Mouse (Mus musculus): Measurements from ENCODE around the gene Ficd. TPM values are rescaled to one million over a fixed set of nuclear protein-coding genes. Genes with fewer than 3 reads are reported as not detected.

The Ficd gene
- polyA plus RNA-seq (2016; fragmentation: Nextera tagmentation; extraction: Ambion mirVana), result 7.6 and 7.8 TPM in 2 replicates

- Histone ChIP-seq H3K4me3 (peak within 1 kb of the TSS; percentile 53), H3K27me3 (no peaks in the 10 kb centered on the region), H3K4me2 (replicated peaks) (peak within 1 kb of the TSS; percentile 67), H3K27ac (peak within 1 kb of the TSS; percentile 94), H3K9me3 (replicated peaks) (no peaks in the 10 kb centered on the region), H3K4me1 (peaks cover 19% of the 10 kb centered on the region), H3K36me3 (peaks cover 26% of the 10 kb centered on the region), H3K9ac (peak within 1 kb of the TSS; percentile 63)
- peak; percentile 96 for ATAC-seq (ENCODE audit: low FRiP score)
- WGBS, result under 1% methylated on average over 60 of the region's 71 CpGs
These were observed at the start of gene Ficd for GRCm38 (mm10) chr5:113735345-113736112. TSS of gene Ficd (plus strand) at chr5:113735803.

GRCm38 (mm10) chr5:113687514-113687913 is 48.1 kb upstream of the Ficd start:
- Histone ChIP-seq H3K27me3 (no peaks in the 10 kb centered on the region), H3K9ac (no peak overlapping the region), H3K36me3 (no peaks in the 10 kb centered on the region), H3K4me3 (no peak overlapping the region), H3K9me3 (replicated peaks) (no peaks in the 10 kb centered on the region), H3K27ac (no peak overlapping the region), H3K4me2 (replicated peaks) (no peak overlapping the region), H3K4me1 (peaks cover 16% of the 10 kb centered on the region)
- no peak for ATAC-seq (ENCODE audit: low FRiP score)
- 82% methylated on average over 5 of the region's 5 CpGs for WGBS

DNA sequence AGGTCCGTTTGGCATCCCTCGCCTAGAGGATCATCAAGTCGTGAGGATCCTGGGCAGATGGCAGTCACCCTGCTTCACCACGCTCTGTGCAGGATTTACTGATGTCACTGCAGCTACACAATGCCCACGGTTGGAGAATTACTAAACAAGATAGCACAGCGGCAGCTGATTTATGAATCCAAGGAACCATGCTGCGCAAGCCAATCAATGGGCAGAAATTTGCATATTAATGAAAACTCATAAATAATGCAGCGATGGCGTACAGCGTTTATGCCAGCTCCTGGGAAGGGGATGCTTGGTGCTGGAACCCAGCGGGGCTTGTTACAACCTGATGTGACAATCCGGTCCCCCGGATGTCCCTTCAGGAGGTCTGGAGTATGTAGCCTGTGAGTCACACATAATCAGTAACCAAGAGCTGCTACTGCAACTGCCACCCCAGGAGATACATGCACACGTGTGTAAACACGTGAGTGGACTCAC is 45.5 kb upstream of the Ficd start:
- peaks cover 3% of the 10 kb centered on the region; the same call in 1 of the 2 replicates for H3K9me3 ChIP-seq (replicated peaks)
- no peaks in the 10 kb centered on the region for H3K36me3 ChIP-seq
- no peaks in the 10 kb centered on the region for H3K27me3 ChIP-seq
- H3K4me1 ChIP-seq, result peaks cover 29% of the 10 kb centered on the region
- H3K4me2 ChIP-seq (replicated peaks), result peak overlapping the region; percentile 19; the same call in 1 of the 2 replicates
- no peak overlapping the region for H3K4me3 ChIP-seq
- 42% methylated on average over 15 of the region's 15 CpGs for WGBS
- peak; percentile 82 for ATAC-seq (ENCODE audit: low FRiP score)
- H3K27ac ChIP-seq, result peak overlapping the region; percentile 66
- no peak overlapping the region for H3K9ac ChIP-seq

- Histone ChIP-seq H3K9me3 (replicated peaks) (peaks cover 3% of the 10 kb centered on the region; the same call in 1 of the 2 replicates), H3K9ac (no peak overlapping the region), H3K36me3 (no peaks in the 10 kb centered on the region), H3K4me3 (no peak overlapping the region), H3K27me3 (no peaks in the 10 kb centered on the region), H3K4me1 (peaks cover 29% of the 10 kb centered on the region), H3K4me2 (replicated peaks) (no peak overlapping the region), H3K27ac (0 out of 2 replicates have a peak overlapping the region, but pooled peaks have one; percentile 66)
- peak; percentile 18 for ATAC-seq (ENCODE audit: low FRiP score)
- 92% methylated on average over 2 of the region's 2 CpGs for WGBS
These were observed 44.7 kb upstream of the Ficd start for GRCm38 (mm10) chr5:113690866-113691265.

- peaks cover 3% of the 10 kb centered on the region; the same call in 1 of the 2 replicates for H3K9me3 ChIP-seq (replicated peaks)
- no peaks in the 10 kb centered on the region for H3K36me3 ChIP-seq
- H3K27ac ChIP-seq, result no peak overlapping the region
- H3K27me3 ChIP-seq, result no peaks in the 10 kb centered on the region
- H3K4me2 ChIP-seq (replicated peaks), result no peak overlapping the region
- no peak for ATAC-seq (ENCODE audit: low FRiP score)
- no peak overlapping the region for H3K4me3 ChIP-seq
- H3K9ac ChIP-seq, result no peak overlapping the region
- 83% methylated on average over 8 of the region's 8 CpGs for WGBS
- peaks cover 29% of the 10 kb centered on the region for H3K4me1 ChIP-seq
These were observed 42.3 kb upstream of the Ficd start for GRCm38 (mm10) chr5:113693196-113693755.

DNA sequence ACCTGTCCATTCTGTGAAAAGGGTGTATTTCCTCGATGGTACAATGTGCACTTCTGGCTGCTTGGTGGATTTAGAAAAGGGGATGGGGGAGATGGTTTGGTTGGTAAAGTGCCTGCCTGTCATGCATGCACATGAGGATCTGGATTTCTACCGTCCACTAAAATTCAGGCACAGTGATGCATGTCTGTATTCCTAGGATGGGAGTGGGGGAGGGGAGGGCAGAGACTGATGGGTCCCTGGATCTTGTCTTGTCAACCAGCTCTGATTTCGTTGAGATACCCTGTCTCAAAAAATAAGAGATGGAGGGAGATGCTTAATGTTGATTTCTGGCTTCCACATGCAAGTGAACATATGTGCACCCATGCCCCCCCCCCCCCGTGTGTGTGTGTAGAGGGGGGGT is 41.6 kb upstream of the Ficd start:
- Histone ChIP-seq H3K27me3 (no peaks in the 10 kb centered on the region), H3K9me3 (replicated peaks) (peaks cover 3% of the 10 kb centered on the region; the same call in 1 of the 2 replicates), H3K4me3 (no peak overlapping the region), H3K4me2 (replicated peaks) (no peak overlapping the region), H3K9ac (no peak overlapping the region), H3K27ac (no peak overlapping the region), H3K36me3 (no peaks in the 10 kb centered on the region), H3K4me1 (peaks cover 25% of the 10 kb centered on the region)
- 62% methylated on average over 4 of the region's 4 CpGs for WGBS
- no peak for ATAC-seq (ENCODE audit: low FRiP score)

DNA sequence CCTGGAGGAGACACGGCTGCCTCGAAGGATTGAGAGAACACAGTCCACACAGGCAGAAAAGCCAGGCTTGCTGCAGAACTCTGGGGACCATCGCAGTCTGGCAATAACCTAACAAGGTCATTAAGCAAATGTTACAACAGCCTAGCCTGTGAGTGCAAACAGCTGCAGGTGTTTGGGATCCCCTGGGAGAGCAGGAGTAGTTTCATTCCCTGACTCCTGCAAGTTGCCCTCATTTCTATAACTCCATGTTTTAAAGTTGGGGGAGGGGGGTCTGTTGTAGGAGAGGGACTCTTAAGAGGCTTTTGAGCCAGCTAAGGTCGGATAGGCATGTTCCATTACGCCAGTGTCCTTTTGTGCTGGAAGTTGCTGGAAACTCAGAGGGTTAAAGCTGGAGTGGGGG is 41.2 kb upstream of the Ficd start:
- Histone ChIP-seq H3K4me2 (replicated peaks) (no peak overlapping the region), H3K27ac (no peak overlapping the region), H3K4me1 (peaks cover 25% of the 10 kb centered on the region), H3K27me3 (no peaks in the 10 kb centered on the region), H3K9me3 (replicated peaks) (peaks cover 3% of the 10 kb centered on the region; the same call in 1 of the 2 replicates), H3K36me3 (no peaks in the 10 kb centered on the region), H3K4me3 (no peak overlapping the region), H3K9ac (no peak overlapping the region)
- WGBS, result 64% methylated on average over 5 of the region's 5 CpGs
- no peak for ATAC-seq (ENCODE audit: low FRiP score)

DNA sequence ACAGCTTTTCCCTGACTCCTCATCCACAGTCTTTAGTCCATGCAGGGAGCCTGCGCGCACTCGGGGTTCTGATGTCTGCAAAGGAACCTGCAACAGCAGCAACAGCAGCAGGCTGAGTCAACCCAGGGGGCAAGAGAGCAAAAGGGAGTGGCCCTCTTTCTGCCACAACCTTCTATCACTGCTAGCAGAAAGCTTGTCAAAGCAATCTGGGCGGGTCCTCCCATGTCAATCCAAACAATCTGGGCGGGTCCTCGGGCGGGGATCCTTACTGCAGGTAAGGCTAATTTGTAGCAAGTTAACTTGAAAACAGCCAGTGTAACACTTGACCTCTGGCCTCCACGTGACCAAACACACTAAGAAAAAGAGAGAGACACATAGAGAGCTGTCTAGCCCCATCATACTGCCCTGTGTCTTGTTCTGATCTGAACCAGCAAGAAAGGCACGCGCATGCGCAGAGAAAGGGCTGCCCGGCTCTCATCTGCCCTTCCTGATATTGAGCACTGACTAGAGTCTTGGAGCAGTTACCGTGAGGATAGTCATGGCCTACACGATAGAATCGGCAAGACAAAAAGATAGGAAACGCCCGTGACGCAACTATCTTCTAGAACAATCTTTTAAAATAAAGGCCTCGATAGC is 35.1 kb upstream of the Ficd start:
- Histone ChIP-seq H3K4me2 (replicated peaks) (no peak overlapping the region), H3K9ac (no peak overlapping the region), H3K27ac (no peak overlapping the region), H3K9me3 (replicated peaks) (no peaks in the 10 kb centered on the region), H3K4me1 (peaks cover 14% of the 10 kb centered on the region), H3K4me3 (no peak overlapping the region), H3K36me3 (no peaks in the 10 kb centered on the region), H3K27me3 (no peaks in the 10 kb centered on the region)
- 78% methylated on average over 19 of the region's 19 CpGs for WGBS
- no peak for ATAC-seq (ENCODE audit: low FRiP score)

DNA sequence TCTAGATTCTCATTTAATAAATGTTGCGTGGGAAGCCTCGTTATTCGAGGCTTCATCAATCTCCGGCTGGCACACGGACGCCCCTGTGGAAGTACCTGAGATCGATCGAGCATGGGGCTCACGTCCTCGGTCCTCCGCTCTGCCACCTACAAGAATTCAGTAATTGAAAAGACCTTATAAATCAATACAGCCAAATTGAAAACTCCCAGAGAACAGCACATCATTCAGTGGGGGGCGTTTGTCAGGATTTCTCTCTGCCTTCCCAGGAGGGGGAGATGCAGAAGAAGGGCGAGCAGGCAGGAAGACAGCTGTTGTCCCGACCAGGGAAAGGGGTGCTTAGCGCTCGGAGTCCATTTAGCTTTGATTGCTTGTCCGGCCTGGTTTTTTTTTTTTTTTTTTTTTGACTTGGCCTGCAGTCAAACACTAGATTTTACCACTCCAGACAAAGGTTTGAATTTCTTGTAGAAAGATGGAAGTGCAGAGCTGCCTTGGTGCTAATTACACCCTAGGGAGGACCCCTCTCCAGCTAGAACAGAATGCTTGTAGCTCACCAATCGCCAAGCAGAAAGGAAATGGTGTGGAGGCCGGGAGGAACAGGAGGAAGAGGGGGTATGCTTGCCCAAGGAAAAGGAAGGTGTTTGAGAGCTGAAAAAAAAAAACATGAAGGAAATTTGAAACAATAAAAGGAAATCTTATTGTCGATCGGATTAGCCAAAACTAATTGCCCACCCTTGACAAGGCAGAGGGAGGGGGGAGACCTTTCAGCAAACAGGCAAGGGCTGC is 31.6 kb upstream of the Ficd start:
- WGBS, result 52% methylated on average over 21 of the region's 21 CpGs
- Histone ChIP-seq H3K36me3 (no peaks in the 10 kb centered on the region), H3K4me1 (peaks cover 14% of the 10 kb centered on the region), H3K9me3 (replicated peaks) (no peaks in the 10 kb centered on the region), H3K4me2 (replicated peaks) (no peak overlapping the region), H3K27me3 (no peaks in the 10 kb centered on the region), H3K27ac (peak overlapping the region; percentile 68), H3K4me3 (no peak overlapping the region), H3K9ac (no peak overlapping the region)
- ATAC-seq (ENCODE audit: low FRiP score), result peak; percentile 61

GRCm38 (mm10) chr5:113712861-113713260 is 22.7 kb upstream of the Ficd start:
- H3K36me3 ChIP-seq, result no peaks in the 10 kb centered on the region

GRCm38 (mm10) chr5:113716581-113717388 is 18.8 kb upstream of the Ficd start:
- Histone ChIP-seq H3K27me3 (0 out of 2 replicates have a peak, but pooled peaks cover 2% of the 10 kb centered on the region), H3K4me1 (peaks cover 27% of the 10 kb centered on the region), H3K4me3 (no peak overlapping the region), H3K9ac (no peak overlapping the region), H3K27ac (peak overlapping the region; percentile 66), H3K9me3 (replicated peaks) (no peaks in the 10 kb centered on the region), H3K4me2 (replicated peaks) (peak overlapping the region; percentile 20), H3K36me3 (no peaks in the 10 kb centered on the region)
- peak; percentile 78 for ATAC-seq (ENCODE audit: low FRiP score)
- WGBS, result 3% methylated on average over 12 of the region's 12 CpGs

More at GRCm38 (mm10) chr5:113712861-113713260, 22.7 kb upstream of the Ficd start:
- Histone ChIP-seq H3K4me1 (peaks cover 19% of the 10 kb centered on the region), H3K4me2 (replicated peaks) (no peak overlapping the region), H3K9ac (no peak overlapping the region), H3K27me3 (0 out of 2 replicates have a peak, but pooled peaks cover 3% of the 10 kb centered on the region), H3K27ac (no peak overlapping the region), H3K9me3 (replicated peaks) (no peaks in the 10 kb centered on the region), H3K4me3 (no peak overlapping the region)
- 85% methylated on average over 2 of the region's 2 CpGs for WGBS
- no peak for ATAC-seq (ENCODE audit: low FRiP score)

Measured in hindbrain, embryonic 12.5 days (tissue).